In genomic region chr4:86852018-86852417, GRCm38 (mm10) we compare ENCODE assay signal across 24 mouse cellular contexts. TPM values are rescaled to one million over a fixed set of nuclear protein-coding genes. Genes with fewer than 3 reads are reported as not detected.
DNase-seq lines count a peak whose midpoint lies in the region; ATAC-seq and TF ChIP-seq lines count a peak whose summit lies in the region.
"Had no signal": no experiment of that assay in that cellular context is flagged by ENCODE, and none has a peak within 500 bp of the region (broad histone marks: within the 10 kb centered on the region; RNA-seq: fewer than 3 reads in every experiment).

No protein-coding gene starts in this region.

- no peak overlapping the region for H3K4me3 ChIP-seq in heart, embryonic 13.5 days
- H3K4me3 ChIP-seq in heart, adult 2 months = no peak overlapping the region
- no peak overlapping the region for H3K4me3 ChIP-seq in lung, postnatal 0 days (ENCODE audit: low read depth, low read length)
- no peak overlapping the region for H3K4me3 ChIP-seq in hindbrain, embryonic 13.5 days
- H3K4me3 ChIP-seq: embryonic facial prominence, embryonic 12.5 days; erythroblast, embryonic 14.5 days; forebrain, embryonic 13.5 days; layer of hippocampus, adult 2 months; limb, embryonic 15.5 days had no signal

- no peaks in the 10 kb centered on the region for H3K79me2 ChIP-seq in heart, adult 2 months (replicated peaks; ENCODE audit: control insufficient read depth, insufficient read depth, low read length)

- TF ChIP-seq POLR2A in heart, adult 2 months (IDR thresholded peaks at IDR 0.05; ENCODE audit: insufficient read depth, low read depth, low read length) = no peak

- peak overlapping the region; percentile 34 for H3K27ac ChIP-seq in heart, embryonic 13.5 days (replicated peaks)
- no peak overlapping the region for H3K27ac ChIP-seq in heart, adult 2 months
- H3K27ac ChIP-seq in lung, postnatal 0 days (ENCODE audit: low read length) = peak overlapping the region; percentile 26; the same call in 1 of the 2 replicates
- H3K27ac ChIP-seq in hindbrain, embryonic 13.5 days = no peak overlapping the region
- H3K27ac ChIP-seq: embryonic facial prominence, embryonic 12.5 days; forebrain, embryonic 13.5 days; kidney, postnatal 0 days; layer of hippocampus, adult 2 months; limb, embryonic 15.5 days; stomach, postnatal 0 days had no signal

- no peak for TF ChIP-seq EP300 in heart, adult 2 months (IDR thresholded peaks at IDR 0.05; ENCODE audit: insufficient read depth, low read depth, low read length)
- no peak for TF ChIP-seq EP300 in lung, postnatal 0 days (IDR thresholded peaks at IDR 0.05)

- peaks cover 10% of the 10 kb centered on the region for H3K4me1 ChIP-seq in heart, embryonic 13.5 days
- no peaks in the 10 kb centered on the region for H3K4me1 ChIP-seq in heart, adult 2 months (ENCODE audit: control insufficient read depth, insufficient read depth, low read length)
- H3K4me1 ChIP-seq in lung, postnatal 0 days (ENCODE audit: insufficient read depth, low read depth, low read length) = no peaks in the 10 kb centered on the region
- H3K4me1 ChIP-seq in hindbrain, embryonic 13.5 days (replicated peaks) = peaks cover 13% of the 10 kb centered on the region

- ATAC-seq in heart, embryonic 13.5 days (ENCODE audit: extremely low read depth, insufficient number of reproducible peaks, low FRiP score, low TSS enrichment) = no peak
- no peak for ATAC-seq in lung, postnatal 0 days
- ATAC-seq in megakaryocyte-erythroid progenitor cell, adult 5-6 weeks (replicated peaks; ENCODE audit: low FRiP score, low TSS enrichment, poor library complexity, severe bottlenecking) = peak; percentile 4; the same call in 1 of the 2 replicates
- ATAC-seq in hindbrain, embryonic 13.5 days (ENCODE audit: low FRiP score) = no peak
- ATAC-seq: intestine, embryonic 16.5 days had no signal

- H3K9ac ChIP-seq in heart, embryonic 13.5 days = no peak overlapping the region
- no peak overlapping the region for H3K9ac ChIP-seq in heart, adult 2 months (ENCODE audit: low read depth, low read length)
- H3K9ac ChIP-seq in lung, postnatal 0 days (replicated peaks; ENCODE audit: low read depth) = no peak overlapping the region
- no peak overlapping the region for H3K9ac ChIP-seq in hindbrain, embryonic 13.5 days
- H3K9ac ChIP-seq: embryonic facial prominence, embryonic 12.5 days; forebrain, embryonic 13.5 days; limb, embryonic 15.5 days had no signal

- DNase-seq in heart, adult 2 months = no peak
- DNase-seq in lung, postnatal 0 days (ENCODE audit: low spot score) = no peak
- DNase-seq in lung, adult 18-20 months = no peak
- peak; percentile 14 for DNase-seq in R1 (ENCODE audit: low read depth, low spot score)
- no peak for DNase-seq in urinary bladder, postnatal 36 days (ENCODE audit: low spot score in 2 of 2)
- DNase-seq: adrenal gland, postnatal 25 days; cerebellum, adult 18-20 months; cerebellum, postnatal 36 days; gastrocnemius, postnatal 10 days; heart, adult 11 months; heart, postnatal 4 days; lung, postnatal 14 days had no signal

- no peaks in the 10 kb centered on the region for H3K27me3 ChIP-seq in heart, embryonic 13.5 days (replicated peaks)
- H3K27me3 ChIP-seq in heart, adult 2 months (ENCODE audit: control insufficient read depth, insufficient read depth, low read length) = no peaks in the 10 kb centered on the region
- H3K27me3 ChIP-seq in lung, postnatal 0 days (replicated peaks; ENCODE audit: insufficient read depth, low read length) = no peaks in the 10 kb centered on the region
- no peaks in the 10 kb centered on the region for H3K27me3 ChIP-seq in hindbrain, embryonic 13.5 days
- H3K27me3 ChIP-seq: embryonic facial prominence, embryonic 12.5 days; forebrain, embryonic 13.5 days; limb, embryonic 15.5 days had no signal

- H3K9me3 ChIP-seq in heart, embryonic 13.5 days = no peaks in the 10 kb centered on the region
- H3K9me3 ChIP-seq in lung, postnatal 0 days (ENCODE audit: low read length) = no peaks in the 10 kb centered on the region
- no peaks in the 10 kb centered on the region for H3K9me3 ChIP-seq in hindbrain, embryonic 13.5 days
- H3K9me3 ChIP-seq: embryonic facial prominence, embryonic 12.5 days; forebrain, embryonic 13.5 days; G1E; limb, embryonic 15.5 days had no signal

- TF ChIP-seq CTCF in heart, adult 2 months (IDR thresholded peaks at IDR 0.05) = no peak
- TF ChIP-seq CTCF in lung, postnatal 0 days (IDR thresholded peaks at IDR 0.05) = no peak

- peaks cover 63% of the 10 kb centered on the region for H3K36me3 ChIP-seq in heart, embryonic 13.5 days
- H3K36me3 ChIP-seq in heart, adult 2 months (ENCODE audit: control insufficient read depth, insufficient read depth, low read length) = peaks cover 21% of the 10 kb centered on the region
- peaks cover 6% of the 10 kb centered on the region for H3K36me3 ChIP-seq in lung, postnatal 0 days (ENCODE audit: insufficient read depth, low read length)
- peaks cover 54% of the 10 kb centered on the region for H3K36me3 ChIP-seq in hindbrain, embryonic 13.5 days

- no peak overlapping the region for H3K4me2 ChIP-seq in heart, embryonic 13.5 days
- H3K4me2 ChIP-seq in lung, postnatal 0 days (replicated peaks; ENCODE audit: low read depth, low read length) = no peak overlapping the region
- H3K4me2 ChIP-seq in hindbrain, embryonic 13.5 days = no peak overlapping the region
- H3K4me2 ChIP-seq: embryonic facial prominence, embryonic 12.5 days; forebrain, embryonic 13.5 days; limb, embryonic 15.5 days had no signal

- 53% methylated on average over 3 of the region's 3 CpGs for WGBS in heart, embryonic 13.5 days
- WGBS in heart, adult 2 months = 50% methylated on average over 3 of the region's 3 CpGs
- WGBS in lung, postnatal 0 days = 58% methylated on average over 3 of the region's 3 CpGs
- 81% methylated on average over 3 of the region's 3 CpGs for WGBS in hindbrain, embryonic 13.5 days

- intact Hi-C loops in heart, adult 2 months (cut with DNase I) = loop anchor here (10.0 kb wide), 1 partner anchor 237 kb away; the partner anchor contains the start of gene Haus6

RNA-seq across cellular contexts. Expression of gene Rps6, which starts 5.2 kb away (rescaled TPM):
- 468 and 507 TPM in 2 replicates for polyA plus RNA-seq in heart, embryonic 13.5 days (2015; fragmentation: Nextera tagmentation; extraction: Ambion mirVana)
- total RNA-seq in heart, adult 2 months (2021) = 100 to 1,000 TPM; 491 to 601 TPM
- 325 and 404 TPM in 2 replicates for polyA plus RNA-seq in heart, adult 2 months (2012; rRNA removed)
- 491 and 498 TPM in 2 replicates for polyA plus RNA-seq in lung, postnatal 0 days (2015; fragmentation: Nextera tagmentation; extraction: Ambion mirVana)
- total RNA-seq in megakaryocyte-erythroid progenitor cell, adult 5-6 weeks (2014; fragmentation: Nextera tagmentation) = 3,729 and 3,811 TPM in 2 replicates
- 1,714 and 1,757 TPM in 2 replicates for total RNA-seq in megakaryocyte-erythroid progenitor cell, adult 5-6 weeks (2017)
- 441 and 451 TPM in 2 replicates for polyA plus RNA-seq in hindbrain, embryonic 13.5 days (2015; fragmentation: Nextera tagmentation; extraction: Ambion mirVana)

RNA-seq across cellular contexts. Expression of gene Acer2, which starts 22.2 kb away (rescaled TPM):
- 28.3 and 31.4 TPM in 2 replicates for polyA plus RNA-seq in heart, embryonic 13.5 days (2015; fragmentation: Nextera tagmentation; extraction: Ambion mirVana)
- 10 to 100 TPM; 16.4 to 17.9 TPM for total RNA-seq in heart, adult 2 months (2021)
- 25.6 and 32.7 TPM in 2 replicates for polyA plus RNA-seq in heart, adult 2 months (2012; rRNA removed)
- 53.8 and 92.9 TPM in 2 replicates for polyA plus RNA-seq in lung, postnatal 0 days (2015; fragmentation: Nextera tagmentation; extraction: Ambion mirVana)
- 1.5 and 1.9 TPM in 2 replicates for total RNA-seq in megakaryocyte-erythroid progenitor cell, adult 5-6 weeks (2014; fragmentation: Nextera tagmentation)
- 0.30 and 0.75 TPM in 2 replicates for total RNA-seq in megakaryocyte-erythroid progenitor cell, adult 5-6 weeks (2017)
- 21.6 and 23.6 TPM in 2 replicates for polyA plus RNA-seq in hindbrain, embryonic 13.5 days (2015; fragmentation: Nextera tagmentation; extraction: Ambion mirVana)
- polyA plus RNA-seq: G1E had no signal

Comparison
In these comparisons a context has a peak if more than half of its experiments do, and no peak if none do; other contexts are left out.
1. H3K27ac ChIP-seq: peak in heart, embryonic 13.5 days (single experiment) and lung, postnatal 0 days (single experiment); none in heart, adult 2 months (single experiment) and hindbrain, embryonic 13.5 days (single experiment).